Mouse (Mus musculus) kidney, adult 11 months (tissue): Measurements from ENCODE around the gene Vmn1r23.
"Not testable (repeated sequence)": the region's sequence is repeated elsewhere in the genome, so short reads cannot be mapped to it uniquely, and the experiment has no call there.

Experiments used
- DNase-seq: peaks from one replicate; pipeline ENCODE4 v3.0.0; 2022

The Vmn1r23 gene

DNA sequence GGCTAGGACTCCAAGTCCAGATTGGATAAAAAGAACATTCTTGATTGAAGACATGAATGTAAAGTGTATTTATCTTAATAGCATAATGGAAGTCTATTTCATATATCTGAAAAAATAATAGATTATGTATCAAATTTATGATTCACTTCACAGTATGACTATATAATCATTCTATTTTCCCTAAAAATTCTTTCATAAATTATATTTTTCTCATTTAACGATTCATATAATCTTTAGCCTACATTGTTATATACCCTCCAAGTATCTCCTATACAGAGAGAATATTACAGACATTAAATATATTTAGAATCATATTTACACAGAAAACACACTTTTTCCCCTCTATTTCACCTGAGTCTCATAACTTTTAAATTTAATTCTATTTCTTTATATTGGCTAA is at the start of gene Vmn1r23:
Gene Vmn1r23, minus strand, starts transcription at position 101 of the 400 bp plus-strand sequence.
- no peak for DNase-seq

DNA sequence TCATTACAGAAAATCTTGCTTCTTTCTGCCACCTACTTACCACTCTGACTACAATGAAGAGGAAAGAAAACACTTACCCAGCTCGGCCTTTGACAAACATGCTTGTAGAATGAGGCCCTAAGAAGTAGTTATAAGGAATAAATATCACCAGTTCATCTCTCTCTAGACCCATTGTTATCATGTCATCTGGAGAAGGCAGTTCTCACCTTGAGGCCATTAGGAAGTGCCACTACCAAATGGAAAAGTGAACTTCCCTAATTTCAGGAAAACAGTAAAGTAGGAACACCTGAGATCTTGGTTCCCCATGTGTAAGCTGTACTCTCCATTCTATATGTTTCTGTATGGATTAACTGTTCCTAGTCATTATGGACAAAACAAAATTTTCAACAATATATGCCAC is 34.8 kb upstream of the Vmn1r23 start, which contains the start of gene Vmn1r24:
Gene Vmn1r24, minus strand, starts transcription at position 101 of the 400 bp plus-strand sequence.
- DNase-seq, result not testable (repeated sequence)

DNA sequence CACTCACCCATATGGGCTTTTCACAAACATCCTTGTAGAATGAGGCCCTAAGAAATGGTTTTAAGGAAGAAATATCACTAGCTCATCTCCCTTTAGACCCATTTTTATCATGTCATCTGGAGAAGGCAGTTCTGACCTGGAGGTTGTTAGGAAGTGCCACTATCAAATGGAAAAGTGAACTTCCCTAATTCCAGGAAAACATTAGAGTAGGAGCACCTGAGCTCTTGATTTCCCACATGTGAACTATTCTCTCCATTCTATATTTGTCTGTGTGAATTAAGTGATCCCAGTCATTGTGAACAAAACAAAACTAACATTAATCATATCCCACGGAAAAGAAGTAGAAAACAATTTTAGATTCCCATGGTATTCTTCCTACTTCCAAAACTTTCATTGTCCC is 18.7 kb downstream of the Vmn1r23 start, which contains the start of gene Vmn1r22:
Gene Vmn1r22, minus strand, starts transcription at position 101 of the 400 bp plus-strand sequence.
- no peak for DNase-seq
